Mouse (Mus musculus): ENCODE measurements around the gene 4930438A08Rik.

GRCm38 (mm10) chr11:58289992-58290682 lies 15.5 kb downstream of the 4930438A08Rik start:
- no peak for TF ChIP-seq ZC3H11A (IDR thresholded peaks at IDR 0.05; ENCODE audit: borderline replicate concordance, low read depth, low read length)
- no peak for TF ChIP-seq ZNF384 (IDR thresholded peaks at IDR 0.05; ENCODE audit: low read depth, low read length)
